ENCODE assay signal across 8 mouse cellular contexts in genomic region chr15:98952751-98953400, GRCm38 (mm10). TPM values are rescaled to one million over a fixed set of nuclear protein-coding genes. Genes with fewer than 3 reads are reported as not detected.
A peak's percentile ranks its signal among the peaks of the same experiment; 100 is the strongest.
DNase-seq lines count a peak whose midpoint lies in the region; ATAC-seq lines count a peak whose summit lies in the region.

No protein-coding gene starts in this region.

- WGBS in embryonic facial prominence, embryonic 11.5 days: under 1% methylated on average over 41 of the region's 41 CpGs
- under 1% methylated on average over 41 of the region's 41 CpGs for WGBS in heart, embryonic 12.5 days

- peak overlapping the region; percentile 98 for H3K27ac ChIP-seq in embryonic facial prominence, embryonic 11.5 days (replicated peaks; ENCODE audit: low read depth, low read length)
- peak overlapping the region; percentile 99 for H3K27ac ChIP-seq in heart, embryonic 12.5 days (ENCODE audit: poor library complexity, severe bottlenecking)

- no peaks in the 10 kb centered on the region; the same call in 1 of the 2 replicates for H3K36me3 ChIP-seq in embryonic facial prominence, embryonic 11.5 days (replicated peaks; ENCODE audit: control insufficient read depth, insufficient read depth, low read depth, low read length)
- H3K36me3 ChIP-seq in heart, embryonic 12.5 days: peaks cover 14% of the 10 kb centered on the region

- peak; percentile 72 for ATAC-seq in embryonic facial prominence, embryonic 11.5 days (replicated peaks; ENCODE audit: insufficient number of reproducible peaks, low FRiP score, low TSS enrichment, low read depth)
- ATAC-seq in heart, embryonic 12.5 days (ENCODE audit: insufficient number of reproducible peaks, low FRiP score): peak; percentile 80

- peak overlapping the region; percentile 99 for H3K9ac ChIP-seq in embryonic facial prominence, embryonic 11.5 days (replicated peaks; ENCODE audit: low read length)
- peak overlapping the region; percentile 98 for H3K9ac ChIP-seq in heart, embryonic 12.5 days

- H3K27me3 ChIP-seq in embryonic facial prominence, embryonic 11.5 days (ENCODE audit: control insufficient read depth, insufficient read depth, low read length): no peaks in the 10 kb centered on the region
- H3K27me3 ChIP-seq in heart, embryonic 12.5 days (replicated peaks): no peaks in the 10 kb centered on the region

- H3K4me2 ChIP-seq in embryonic facial prominence, embryonic 11.5 days (ENCODE audit: low read depth, low read length): peak overlapping the region; percentile 39
- H3K4me2 ChIP-seq in heart, embryonic 12.5 days: peak overlapping the region; percentile 90

- H3K4me1 ChIP-seq in embryonic facial prominence, embryonic 11.5 days (ENCODE audit: control insufficient read depth, insufficient read depth, low read length): no peaks in the 10 kb centered on the region
- peaks cover 18% of the 10 kb centered on the region for H3K4me1 ChIP-seq in heart, embryonic 12.5 days (replicated peaks)

- H3K9me3 ChIP-seq in embryonic facial prominence, embryonic 11.5 days (replicated peaks; ENCODE audit: control insufficient read depth, low read length): no peaks in the 10 kb centered on the region
- no peaks in the 10 kb centered on the region for H3K9me3 ChIP-seq in heart, embryonic 12.5 days (replicated peaks)

- DNase-seq in right cerebral cortex, adult 18-20 months: peak; percentile 61
- no peak for DNase-seq in right cerebral cortex, adult 2 months (ENCODE audit: low spot score in 2 of 2)
- DNase-seq in embryonic facial prominence, embryonic 11.5 days (ENCODE audit: low spot score): peak; percentile 85
- DNase-seq in kidney, postnatal 10 days: peak; percentile 83
- DNase-seq in lung, postnatal 25 days (ENCODE audit: low spot score): peak; percentile 78
- DNase-seq in right cerebral cortex, postnatal 25 days: peak; percentile 75
- DNase-seq in yolk sac, embryonic 10.5 days (ENCODE audit: low spot score): peak; percentile 84

- peak overlapping the region; percentile 93 for H3K4me3 ChIP-seq in embryonic facial prominence, embryonic 11.5 days (ENCODE audit: low read depth, low read length)
- H3K4me3 ChIP-seq in heart, embryonic 12.5 days: peak overlapping the region; percentile 99

RNA-seq across cellular contexts. Expression of gene Gm49450, which starts 0.5 kb away (rescaled TPM):
- polyA plus RNA-seq in embryonic facial prominence, embryonic 11.5 days (2014; fragmentation: Nextera tagmentation; extraction: Ambion mirVana): not detected in 2 replicates
- polyA plus RNA-seq in heart, embryonic 12.5 days (2016; fragmentation: Nextera tagmentation; extraction: Ambion mirVana): not detected in 2 replicates

RNA-seq across cellular contexts. Expression of gene Tuba1a, which starts 0.6 kb away (rescaled TPM):
- polyA plus RNA-seq in embryonic facial prominence, embryonic 11.5 days (2014; fragmentation: Nextera tagmentation; extraction: Ambion mirVana): 3,177 and 3,658 TPM in 2 replicates
- 1,110 and 1,118 TPM in 2 replicates for polyA plus RNA-seq in heart, embryonic 12.5 days (2016; fragmentation: Nextera tagmentation; extraction: Ambion mirVana)

RNA-seq across cellular contexts. Expression of gene Tuba1b, which starts 18.5 kb away (rescaled TPM):
- 2,291 and 2,381 TPM in 2 replicates for polyA plus RNA-seq in embryonic facial prominence, embryonic 11.5 days (2014; fragmentation: Nextera tagmentation; extraction: Ambion mirVana)
- 1,481 and 1,517 TPM in 2 replicates for polyA plus RNA-seq in heart, embryonic 12.5 days (2016; fragmentation: Nextera tagmentation; extraction: Ambion mirVana)

RNA-seq across cellular contexts. Expression of gene Lmbr1l, which starts 34.8 kb away (rescaled TPM):
- 3.9 and 7.1 TPM in 2 replicates for polyA plus RNA-seq in embryonic facial prominence, embryonic 11.5 days (2014; fragmentation: Nextera tagmentation; extraction: Ambion mirVana)
- 16.9 and 17.2 TPM in 2 replicates for polyA plus RNA-seq in heart, embryonic 12.5 days (2016; fragmentation: Nextera tagmentation; extraction: Ambion mirVana)

RNA-seq across cellular contexts. Expression of gene Dhh, which starts 54.5 kb away (rescaled TPM):
- 0.76 and 1.3 TPM in 2 replicates for polyA plus RNA-seq in embryonic facial prominence, embryonic 11.5 days (2014; fragmentation: Nextera tagmentation; extraction: Ambion mirVana)
- 4.5 and 4.6 TPM in 2 replicates for polyA plus RNA-seq in heart, embryonic 12.5 days (2016; fragmentation: Nextera tagmentation; extraction: Ambion mirVana)

Comparison
In these comparisons a context has a peak if more than half of its experiments do, and no peak if none do; other contexts are left out.
1. DNase-seq: peak in right cerebral cortex, adult 18-20 months (single experiment), embryonic facial prominence, embryonic 11.5 days (single experiment), kidney, postnatal 10 days (single experiment), lung, postnatal 25 days (single experiment), right cerebral cortex, postnatal 25 days (single experiment) and yolk sac, embryonic 10.5 days (single experiment); none in right cerebral cortex, adult 2 months (0 of 2).